Mouse (Mus musculus): Measurements from ENCODE around the gene Tmem94. TPM values are rescaled to one million over a fixed set of nuclear protein-coding genes. Genes with fewer than 3 reads are reported as not detected.
"Not testable (repeated sequence)": the region's sequence is repeated elsewhere in the genome, so short reads cannot be mapped to it uniquely, and the experiment has no call there.

The Tmem94 gene
- 10 to 100 TPM; 74.6 to 95.5 TPM for total RNA-seq (2021)
- long read RNA-seq, experiment 1, partial matches to known transcripts = 9 of 9 reads
- long read RNA-seq, experiment 1, other reads (novel, unspliced or antisense) = 0 of 9 reads
- long read RNA-seq, experiment 2, partial matches to known transcripts = 2 of 5 reads
- long read RNA-seq, experiment 2, other reads (novel, unspliced or antisense) = 3 of 5 reads

GRCm38 (mm10) chr11:115765103-115765606, at the start of gene Tmem94:
Gene Tmem94 (plus strand): TSS chr11:115765433.
- DNase-seq = peak; percentile 95 to 96

GRCm38 (mm10) chr11:115716410-115717338, 48.6 kb upstream of the Tmem94 start:
- peak in 1 of 2 experiments; percentile 20 for DNase-seq

- peak; percentile 43 to 63 for DNase-seq
Observed at GRCm38 (mm10) chr11:115717660-115718390, 47.4 kb upstream of the Tmem94 start.

GRCm38 (mm10) chr11:115722638-115723037, 42.6 kb upstream of the Tmem94 start:
- DNase-seq = peak; percentile 89 to 91

GRCm38 (mm10) chr11:115723231-115723630, 42.0 kb upstream of the Tmem94 start:
- DNase-seq = no peak

GRCm38 (mm10) chr11:115734041-115734686, 31.1 kb upstream of the Tmem94 start:
- peak in 1 of 2 experiments; percentile 31 for DNase-seq

GRCm38 (mm10) chr11:115737608-115738208, 27.5 kb upstream of the Tmem94 start:
- no peak for DNase-seq

- DNase-seq = no peak
Observed at GRCm38 (mm10) chr11:115738275-115738885, 26.9 kb upstream of the Tmem94 start.

- DNase-seq = no peak
Observed at GRCm38 (mm10) chr11:115741070-115741469, 24.2 kb upstream of the Tmem94 start.

GRCm38 (mm10) chr11:115742926-115743325, 22.3 kb upstream of the Tmem94 start:
- DNase-seq = no peak

- no peak for DNase-seq
Observed at GRCm38 (mm10) chr11:115744385-115744784, 20.8 kb upstream of the Tmem94 start.

GRCm38 (mm10) chr11:115746109-115746508, 19.1 kb upstream of the Tmem94 start:
- DNase-seq = no peak

- peak; percentile 36 to 43 for DNase-seq
Observed at GRCm38 (mm10) chr11:115746762-115747161, 18.5 kb upstream of the Tmem94 start.

GRCm38 (mm10) chr11:115747351-115747750, 17.9 kb upstream of the Tmem94 start:
- DNase-seq = no peak

GRCm38 (mm10) chr11:115749834-115750233, 15.4 kb upstream of the Tmem94 start:
- DNase-seq = no peak

- no peak for DNase-seq
Observed at GRCm38 (mm10) chr11:115751725-115752124, 13.5 kb upstream of the Tmem94 start.

GRCm38 (mm10) chr11:115752653-115753052, 12.6 kb upstream of the Tmem94 start:
- DNase-seq = no peak

- DNase-seq = no peak
Observed at GRCm38 (mm10) chr11:115753485-115753884, 11.7 kb upstream of the Tmem94 start.

- not testable (repeated sequence) for DNase-seq
Observed at GRCm38 (mm10) chr11:115762176-115762575, 3.1 kb upstream of the Tmem94 start.

- DNase-seq = no peak
Observed at GRCm38 (mm10) chr11:115764698-115765097, 535 bp upstream of the Tmem94 start.

GRCm38 (mm10) chr11:115765607-115766141, 441 bp downstream of the Tmem94 start:
- DNase-seq = peak; percentile 64 to 73

Measured in adrenal gland, postnatal 36 days (tissue).